Mouse (Mus musculus): Measurements from ENCODE around the gene Afg1l.

Gene Afg1l
- long read RNA-seq, experiment 1, transcript Afg1l-201 (13 exons, 2,513 nt): major isoform, 5 of 7 reads
- long read RNA-seq, experiment 1, partial matches to known transcripts: 1 of 7 reads
- long read RNA-seq, experiment 1, other reads (novel, unspliced or antisense): 1 of 7 reads
- long read RNA-seq, experiment 2, transcript Afg1l-201 (13 exons, 2,513 nt): major isoform, 5 of 8 reads
- long read RNA-seq, experiment 2, partial matches to known transcripts: 1 of 8 reads
- long read RNA-seq, experiment 2, other reads (novel, unspliced or antisense): 2 of 8 reads

- intact Hi-C loops (cut with DNase I): no loop called here
Measured at GRCm38 (mm10) chr10:42478341-42478720, at the start of gene Afg1l. Afg1l (minus strand) TSS chr10:42478565.

- intact Hi-C loops (cut with DNase I): loop anchor here (10.0 kb wide), 1 partner anchor 209 kb away; no protein-coding TSS in a partner anchor
Measured at GRCm38 (mm10) chr10:42525682-42526081, 47.3 kb upstream of the Afg1l start.

GRCm38 (mm10) chr10:42523556-42524162 is 45.3 kb upstream of the Afg1l start:
- intact Hi-C loops (cut with DNase I): loop anchor here (10.0 kb wide), 1 partner anchor 211 kb away; no protein-coding TSS in a partner anchor

GRCm38 (mm10) chr10:42522912-42523311 is 44.5 kb upstream of the Afg1l start:
- intact Hi-C loops (cut with DNase I): loop anchor here (10.0 kb wide), 1 partner anchor 212 kb away; no protein-coding TSS in a partner anchor

GRCm38 (mm10) chr10:42521315-42521981 is 43.1 kb upstream of the Afg1l start:
- intact Hi-C loops (cut with DNase I): loop anchor here (10.0 kb wide), 1 partner anchor 213 kb away; no protein-coding TSS in a partner anchor

- intact Hi-C loops (cut with DNase I): no loop called here
Measured at GRCm38 (mm10) chr10:42518363-42518762, 40.0 kb upstream of the Afg1l start.

GRCm38 (mm10) chr10:42514125-42514524 is 35.8 kb upstream of the Afg1l start:
- intact Hi-C loops (cut with DNase I): no loop called here

- intact Hi-C loops (cut with DNase I): no loop called here
Measured at GRCm38 (mm10) chr10:42511184-42512135, 33.1 kb upstream of the Afg1l start.

GRCm38 (mm10) chr10:42510141-42510540 is 31.8 kb upstream of the Afg1l start:
- intact Hi-C loops (cut with DNase I): no loop called here

GRCm38 (mm10) chr10:42504096-42504710 is 25.8 kb upstream of the Afg1l start:
- intact Hi-C loops (cut with DNase I): no loop called here

GRCm38 (mm10) chr10:42502349-42503111 is 24.2 kb upstream of the Afg1l start:
- intact Hi-C loops (cut with DNase I): no loop called here

GRCm38 (mm10) chr10:42501775-42502348 is 23.5 kb upstream of the Afg1l start, which contains the start of gene Snx3:
Snx3 (plus strand) TSS chr10:42502030.
- intact Hi-C loops (cut with DNase I): no loop called here

- intact Hi-C loops (cut with DNase I): no loop called here
Measured at GRCm38 (mm10) chr10:42501161-42501560, 22.8 kb upstream of the Afg1l start.

- intact Hi-C loops (cut with DNase I): no loop called here
Measured at GRCm38 (mm10) chr10:42500611-42501010, 22.2 kb upstream of the Afg1l start.

- intact Hi-C loops (cut with DNase I): no loop called here
Measured at GRCm38 (mm10) chr10:42493000-42493399, 14.6 kb upstream of the Afg1l start.

GRCm38 (mm10) chr10:42492027-42492771 is 13.8 kb upstream of the Afg1l start:
- intact Hi-C loops (cut with DNase I): no loop called here

GRCm38 (mm10) chr10:42491158-42491557 is 12.8 kb upstream of the Afg1l start:
- intact Hi-C loops (cut with DNase I): no loop called here

GRCm38 (mm10) chr10:42488606-42489296 is 10.4 kb upstream of the Afg1l start:
- intact Hi-C loops (cut with DNase I): no loop called here

All from adrenal gland (tissue).